Mouse (Mus musculus): ENCODE results near the gene Rtkn2. TPM values are rescaled to one million over a fixed set of nuclear protein-coding genes. Genes with fewer than 3 reads are reported as not detected.

Rtkn2 gene
- polyA plus RNA-seq, 1 experiment: not detected

GRCm38 (mm10) chr10:68107716-68108115 lies 128.3 kb downstream of the Rtkn2 start:
- H3K4me1 ChIP-seq (ENCODE audit: control insufficient read depth): peaks cover 2% of the 10 kb centered on the region; the same call in 1 of the 2 replicates
- H3K36me3 ChIP-seq (ENCODE audit: control insufficient read depth): no peaks in the 10 kb centered on the region; the same call in 1 of the 2 replicates
- TF ChIP-seq TAL1 (IDR thresholded peaks at IDR 0.05; ENCODE audit: low read length): no peak
- no peak for TF ChIP-seq GATA1 (IDR thresholded peaks at IDR 0.05; ENCODE audit: low read length)
- no peak overlapping the region for H3K4me3 ChIP-seq (replicated peaks)
- H3K9me3 ChIP-seq (ENCODE audit: control insufficient read depth, low read length): no peaks in the 10 kb centered on the region
- H3K27me3 ChIP-seq (ENCODE audit: control insufficient read depth): no peaks in the 10 kb centered on the region

Other genes with a start within 250 kb of the Rtkn2 start
- 0.03 TPM in 1 of 2 replicates, not detected in the other for gene Zfp365, start 66.9 kb upstream of the Rtkn2 start, polyA plus RNA-seq (2012)

All from erythroblast, embryonic 14.5 days (primary cell).